Mouse (Mus musculus): ENCODE measurements around the gene Msantd3. TPM values are rescaled to one million over a fixed set of nuclear protein-coding genes. Genes with fewer than 3 reads are reported as not detected.

The Msantd3 gene
- total and polyA plus RNA-seq, 3 experiments, result 9.5 to 21.8 (median 18.9) TPM

DNA sequence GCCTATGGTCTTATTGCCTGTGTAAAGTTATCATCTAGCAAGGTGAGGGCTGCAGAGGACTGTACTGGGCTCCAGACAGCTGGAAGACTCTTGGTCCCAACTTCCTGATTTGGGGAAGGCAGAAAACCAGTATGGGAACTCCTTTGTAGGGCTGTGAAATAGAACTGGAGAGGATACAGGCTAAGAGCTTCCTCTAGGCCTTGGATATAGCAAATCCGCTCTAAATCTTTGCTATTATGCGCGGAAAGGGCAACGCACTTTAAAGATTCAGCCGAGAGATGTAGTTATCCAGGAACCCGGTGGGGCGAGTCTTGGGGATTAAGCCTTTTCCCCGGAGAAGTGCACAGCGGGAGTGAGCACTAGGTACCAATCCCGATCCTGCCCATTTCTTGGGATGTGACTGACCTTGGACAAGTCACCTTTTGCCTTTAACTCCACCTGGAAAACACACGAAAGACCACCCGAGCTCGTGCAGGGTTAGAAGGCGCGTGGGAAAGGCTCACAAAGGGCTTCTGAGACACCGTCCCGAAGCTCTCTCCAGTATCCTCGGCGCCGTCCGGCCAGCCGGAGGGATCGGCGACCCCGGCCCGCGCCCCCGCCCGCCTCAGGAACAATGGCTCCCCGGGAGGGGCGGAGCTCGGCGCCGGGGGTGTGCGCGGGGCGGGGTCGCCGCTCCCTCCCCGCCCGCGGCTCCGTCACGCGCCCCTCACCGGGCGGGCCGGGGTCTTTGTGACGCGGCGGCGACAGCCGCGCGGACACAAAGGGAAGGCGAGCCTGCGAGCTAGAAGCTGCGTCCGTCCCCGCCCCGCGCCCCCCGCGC lies 44.9 kb downstream of the Msantd3 start, which contains the start of gene Tmeff1:
Gene Tmeff1, plus strand, starts transcription at position 754 of the 820 bp plus-strand sequence.
- Histone ChIP-seq H3K4me1 (ENCODE audit: control insufficient read depth, insufficient read depth, low read length) (no peaks in the 10 kb centered on the region; the same call in 1 of the 2 replicates), H3K36me3 (ENCODE audit: control insufficient read depth, insufficient read depth, low read length) (no peaks in the 10 kb centered on the region), H3K4me3 (peak within 1 kb of the TSS; percentile 57), H3K27ac (peak within 1 kb of the TSS; percentile 36), H3K27me3 (ENCODE audit: control insufficient read depth, insufficient read depth, low read length) (no peaks in the 10 kb centered on the region; the same call in 1 of the 2 replicates), H3K79me2 (replicated peaks; ENCODE audit: control insufficient read depth, insufficient read depth, low read length) (no peaks in the 10 kb centered on the region), H3K9ac (ENCODE audit: low read depth, low read length) (peak within 1 kb of the TSS; percentile 19)
- TF ChIP-seq CTCF (IDR thresholded peaks at IDR 0.05), result no peak
- no peak for TF ChIP-seq EP300 (IDR thresholded peaks at IDR 0.05; ENCODE audit: insufficient read depth, low read depth, low read length)
- no peak for TF ChIP-seq POLR2A (IDR thresholded peaks at IDR 0.05; ENCODE audit: insufficient read depth, low read depth, low read length)
- DNase-seq, result peak; percentile 33 to 51
- WGBS, result 5% methylated on average over 39 of the region's 64 CpGs
- intact Hi-C loops (cut with DNase I), result loop anchor here (2.0 to 5.0 kb wide), 3 partner anchors 38 to 98 kb away; partner anchors contain the start of gene Cavin4

- TF ChIP-seq CTCF (IDR thresholded peaks at IDR 0.05) (no peak), EP300 (IDR thresholded peaks at IDR 0.05; ENCODE audit: insufficient read depth, low read depth, low read length) (no peak), POLR2A (IDR thresholded peaks at IDR 0.05; ENCODE audit: insufficient read depth, low read depth, low read length) (no peak)
- H3K27ac ChIP-seq, result no peak overlapping the region
- H3K4me3 ChIP-seq, result peak overlapping the region; percentile 57
- no peaks in the 10 kb centered on the region for H3K79me2 ChIP-seq (replicated peaks; ENCODE audit: control insufficient read depth, insufficient read depth, low read length)
- intact Hi-C loops (cut with DNase I), result loop anchor here (2.0 to 5.0 kb wide), 3 partner anchors 39 to 97 kb away; partner anchors contain the start of gene Cavin4
- no peaks in the 10 kb centered on the region; the same call in 1 of the 2 replicates for H3K4me1 ChIP-seq (ENCODE audit: control insufficient read depth, insufficient read depth, low read length)
- 2% methylated on average over 85 of the region's 92 CpGs for WGBS
- no peaks in the 10 kb centered on the region; the same call in 1 of the 2 replicates for H3K27me3 ChIP-seq (ENCODE audit: control insufficient read depth, insufficient read depth, low read length)
- H3K36me3 ChIP-seq (ENCODE audit: control insufficient read depth, insufficient read depth, low read length), result no peaks in the 10 kb centered on the region
- peak; percentile 45 to 64 for DNase-seq
- H3K9ac ChIP-seq (ENCODE audit: low read depth, low read length), result peak overlapping the region; percentile 19
Observed at GRCm38 (mm10) chr4:48585241-48586098, 45.7 kb downstream of the Msantd3 start.

GRCm38 (mm10) chr4:48586099-48586821 lies 46.5 kb downstream of the Msantd3 start:
- intact Hi-C loops (cut with DNase I), result loop anchor here (5.0 kb wide), 2 partner anchors 76 to 96 kb away; partner anchors contain the start of gene Cavin4

GRCm38 (mm10) chr4:48587526-48587925 lies 47.8 kb downstream of the Msantd3 start:
- no peak overlapping the region for H3K27ac ChIP-seq
- intact Hi-C loops (cut with DNase I), result loop anchor here (5.0 kb wide), 2 partner anchors 75 to 95 kb away; partner anchors contain the start of gene Cavin4
- WGBS, result 95% methylated on average over 2 of the region's 2 CpGs
- no peaks in the 10 kb centered on the region; the same call in 1 of the 2 replicates for H3K27me3 ChIP-seq (ENCODE audit: control insufficient read depth, insufficient read depth, low read length)
- TF ChIP-seq POLR2A (IDR thresholded peaks at IDR 0.05; ENCODE audit: insufficient read depth, low read depth, low read length), result no peak
- peak; percentile 45 for TF ChIP-seq CTCF (IDR thresholded peaks at IDR 0.05)
- no peak for TF ChIP-seq EP300 (IDR thresholded peaks at IDR 0.05; ENCODE audit: insufficient read depth, low read depth, low read length)
- DNase-seq, result no peak
- H3K4me1 ChIP-seq (ENCODE audit: control insufficient read depth, insufficient read depth, low read length), result no peaks in the 10 kb centered on the region; the same call in 1 of the 2 replicates
- H3K36me3 ChIP-seq (ENCODE audit: control insufficient read depth, insufficient read depth, low read length), result no peaks in the 10 kb centered on the region
- no peak overlapping the region for H3K4me3 ChIP-seq
- H3K79me2 ChIP-seq (replicated peaks; ENCODE audit: control insufficient read depth, insufficient read depth, low read length), result no peaks in the 10 kb centered on the region
- H3K9ac ChIP-seq (ENCODE audit: low read depth, low read length), result no peak overlapping the region

More at GRCm38 (mm10) chr4:48586099-48586821, 46.5 kb downstream of the Msantd3 start:
- 17% methylated on average over 12 of the region's 12 CpGs for WGBS
- H3K27ac ChIP-seq, result no peak overlapping the region
- no peak overlapping the region; the same call in none of the 2 replicates for H3K4me3 ChIP-seq
- DNase-seq, result peak; percentile 4 to 30
- no peaks in the 10 kb centered on the region for H3K79me2 ChIP-seq (replicated peaks; ENCODE audit: control insufficient read depth, insufficient read depth, low read length)
- H3K4me1 ChIP-seq (ENCODE audit: control insufficient read depth, insufficient read depth, low read length), result no peaks in the 10 kb centered on the region; the same call in 1 of the 2 replicates
- H3K9ac ChIP-seq (ENCODE audit: low read depth, low read length), result no peak overlapping the region
- H3K27me3 ChIP-seq (ENCODE audit: control insufficient read depth, insufficient read depth, low read length), result no peaks in the 10 kb centered on the region; the same call in 1 of the 2 replicates
- TF ChIP-seq POLR2A (IDR thresholded peaks at IDR 0.05; ENCODE audit: insufficient read depth, low read depth, low read length) (no peak), EP300 (IDR thresholded peaks at IDR 0.05; ENCODE audit: insufficient read depth, low read depth, low read length) (no peak), CTCF (IDR thresholded peaks at IDR 0.05) (peak; percentile 3; the same call in 1 of the 2 replicates)
- no peaks in the 10 kb centered on the region for H3K36me3 ChIP-seq (ENCODE audit: control insufficient read depth, insufficient read depth, low read length)

DNA sequence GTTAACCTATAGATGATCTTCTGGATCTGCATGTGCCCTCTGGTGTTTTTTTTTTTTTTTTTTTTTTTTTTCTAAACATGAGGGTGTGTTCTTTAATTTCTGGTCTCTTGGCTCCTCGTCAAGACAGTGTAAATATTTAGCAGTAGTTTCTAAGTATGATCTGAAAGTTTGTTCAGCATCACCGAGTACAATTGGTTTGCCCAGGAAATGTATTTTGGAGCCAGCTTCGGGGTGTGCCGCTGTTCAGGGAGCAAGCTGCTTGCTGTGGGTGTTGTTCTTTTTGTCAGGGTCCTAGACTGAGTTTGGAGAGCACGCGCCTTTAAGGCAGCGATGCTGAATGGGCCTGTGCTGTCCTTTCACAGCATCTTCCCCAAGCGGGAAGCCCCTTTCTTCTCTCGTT lies 48.8 kb downstream of the Msantd3 start:
- H3K9ac ChIP-seq (ENCODE audit: low read depth, low read length), result no peak overlapping the region
- 84% methylated on average over 9 of the region's 9 CpGs for WGBS
- no peak overlapping the region for H3K4me3 ChIP-seq
- no peaks in the 10 kb centered on the region for H3K36me3 ChIP-seq (ENCODE audit: control insufficient read depth, insufficient read depth, low read length)
- TF ChIP-seq POLR2A (IDR thresholded peaks at IDR 0.05; ENCODE audit: insufficient read depth, low read depth, low read length) (no peak), EP300 (IDR thresholded peaks at IDR 0.05; ENCODE audit: insufficient read depth, low read depth, low read length) (no peak), CTCF (IDR thresholded peaks at IDR 0.05) (no peak)
- H3K27me3 ChIP-seq (ENCODE audit: control insufficient read depth, insufficient read depth, low read length), result no peaks in the 10 kb centered on the region; the same call in 1 of the 2 replicates
- no peak overlapping the region for H3K27ac ChIP-seq
- intact Hi-C loops (cut with DNase I), result loop anchor here (5.0 kb wide), 2 partner anchors 74 to 94 kb away; partner anchors contain the start of gene Cavin4
- no peak for DNase-seq
- no peaks in the 10 kb centered on the region for H3K79me2 ChIP-seq (replicated peaks; ENCODE audit: control insufficient read depth, insufficient read depth, low read length)
- no peaks in the 10 kb centered on the region; the same call in 1 of the 2 replicates for H3K4me1 ChIP-seq (ENCODE audit: control insufficient read depth, insufficient read depth, low read length)

Measured in heart, adult 2 months (tissue).